Mouse (Mus musculus) E14TG2a.4 (cell line): Measurements from ENCODE around the gene Gadl1.

Source experiments
- CTCF ChIP-seq: conservative IDR thresholded peaks from 2 replicates; pipeline ENCODE4 v1.5.1; 2014; ENCODE audit warnings: low read length
- POU5F1 ChIP-seq: IDR thresholded peaks from 2 replicates; pipeline ENCODE4 v1.6.1; 2014; ENCODE audit warnings: low read length, borderline replicate concordance

DNA sequence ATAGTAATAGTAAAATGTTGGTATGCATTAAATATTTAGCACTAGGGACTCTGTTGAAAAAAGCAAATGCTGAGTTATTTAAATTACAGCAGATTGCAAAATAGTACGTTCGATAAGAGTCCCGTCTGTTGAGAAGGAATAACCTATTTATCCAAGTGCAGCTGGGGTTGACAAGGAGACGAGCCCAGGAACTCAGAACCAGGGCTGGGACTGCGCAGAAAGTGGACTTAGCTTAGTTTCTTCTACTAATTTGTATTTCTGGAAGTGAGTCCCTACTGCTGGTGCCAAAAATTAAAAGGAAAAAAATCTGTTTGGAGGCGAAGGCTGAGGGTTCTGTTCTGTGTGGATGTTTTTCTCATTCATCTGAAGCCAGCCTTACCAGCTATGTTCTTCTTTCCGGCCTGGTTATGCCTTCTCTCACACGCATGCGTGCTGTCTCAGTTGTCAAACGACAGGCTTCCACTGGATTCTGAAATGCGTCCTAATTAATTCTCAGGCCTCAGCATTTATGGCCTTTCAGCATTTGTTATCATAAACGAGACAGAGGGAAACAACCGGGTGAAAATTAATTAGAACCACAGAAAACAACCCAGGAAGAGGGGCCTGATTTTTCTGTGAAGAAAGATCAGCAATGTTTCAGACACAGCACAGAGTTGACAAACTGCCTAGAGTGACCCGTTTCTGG is 6.5 kb downstream of the Gadl1 start:
- no peak for TF ChIP-seq CTCF
- TF ChIP-seq POU5F1, result no peak
